Mouse (Mus musculus): Measurements from ENCODE around the gene Sirt2. TPM values are rescaled to one million over a fixed set of nuclear protein-coding genes. Genes with fewer than 3 reads are reported as not detected.

Sirt2 gene
- total RNA-seq, 2 experiments from 2014 or later = 119 to 122 TPM

GRCm38 (mm10) chr7:28820358-28821260 is 54.1 kb downstream of the Sirt2 start:
- DNase-seq (ENCODE audit: extremely low spot score in 1 of 2, low spot score in 2 of 2) = no peak
- no peak; the same call in 1 of the 2 replicates for TF ChIP-seq CTCF (IDR thresholded peaks at IDR 0.05)
- intact Hi-C loops (cut with DNase I) = loop anchor here (1.0 kb wide), 1 partner anchor 7 kb away; no protein-coding TSS in a partner anchor
- H3K4me3 ChIP-seq = no peak overlapping the region
- H3K27ac ChIP-seq = peak overlapping the region; percentile 69

DNA sequence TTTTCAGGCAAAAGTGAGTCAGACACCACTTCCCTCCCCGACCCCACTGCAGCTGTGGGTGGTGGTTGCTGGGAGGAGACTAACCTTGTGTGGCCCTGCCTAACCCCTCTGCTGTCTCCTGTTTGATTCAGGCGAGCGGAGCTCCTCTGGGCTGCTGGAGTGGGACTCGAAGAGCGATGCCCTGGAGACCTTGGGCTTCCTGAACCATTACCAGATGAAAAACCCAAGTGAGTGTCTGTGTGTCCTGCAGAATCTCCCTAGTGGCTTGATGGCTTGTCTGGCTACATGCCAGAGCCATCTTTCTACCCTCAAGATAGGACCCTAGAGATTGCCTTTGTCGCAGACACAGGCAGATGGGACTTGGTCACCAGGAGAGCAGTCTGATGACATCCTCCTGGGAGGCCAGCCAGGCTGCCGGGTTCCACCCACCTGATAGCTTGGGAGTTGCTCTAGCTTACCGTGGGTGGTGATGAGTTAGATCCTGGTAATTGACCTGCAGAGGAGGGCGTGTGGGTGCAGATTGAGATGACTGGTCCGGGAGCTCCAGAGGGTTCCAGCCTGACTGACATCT is 54.8 kb downstream of the Sirt2 start:
- peak; percentile 46 to 63 for DNase-seq (ENCODE audit: extremely low spot score in 1 of 2, low spot score in 2 of 2)
- TF ChIP-seq CTCF (IDR thresholded peaks at IDR 0.05) = no peak
- peak overlapping the region; percentile 69 for H3K27ac ChIP-seq
- no peak overlapping the region for H3K4me3 ChIP-seq
- intact Hi-C loops (cut with DNase I) = loop anchor here (1.0 kb wide), 1 partner anchor 8 kb away; no protein-coding TSS in a partner anchor

GRCm38 (mm10) chr7:28822556-28822955 is 56.0 kb downstream of the Sirt2 start:
- no peak for TF ChIP-seq CTCF (IDR thresholded peaks at IDR 0.05)
- Histone ChIP-seq H3K27ac (no peak overlapping the region; the same call in 1 of the 2 replicates), H3K4me3 (no peak overlapping the region)
- no peak for DNase-seq (ENCODE audit: extremely low spot score in 1 of 2, low spot score in 2 of 2)
- intact Hi-C loops (cut with DNase I) = no loop called here

GRCm38 (mm10) chr7:28822993-28823903 is 56.7 kb downstream of the Sirt2 start:
- DNase-seq (ENCODE audit: extremely low spot score in 1 of 2, low spot score in 2 of 2) = no peak
- no peak overlapping the region for H3K4me3 ChIP-seq
- peak overlapping the region; percentile 24; the same call in 1 of the 2 replicates for H3K27ac ChIP-seq
- no peak for TF ChIP-seq CTCF (IDR thresholded peaks at IDR 0.05)
- intact Hi-C loops (cut with DNase I) = no loop called here

DNA sequence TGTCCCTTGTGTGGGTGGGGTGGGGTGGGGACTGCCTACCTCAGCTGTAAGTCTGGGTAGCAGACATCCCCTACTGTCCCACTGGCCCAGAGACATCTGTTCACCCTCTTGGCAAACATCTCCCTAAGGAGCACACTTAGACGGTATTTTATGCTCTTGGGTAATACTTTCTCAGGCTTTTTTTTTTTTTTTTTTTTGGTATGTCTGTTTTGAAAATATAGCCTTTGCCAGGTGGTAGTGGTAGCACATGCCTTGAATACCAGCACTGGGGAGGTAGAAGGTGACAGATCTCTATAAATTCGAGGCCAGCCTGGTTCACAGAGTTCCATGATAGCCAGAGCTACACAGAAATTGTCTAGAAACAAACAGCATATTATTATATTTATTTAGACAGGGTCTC is 57.4 kb downstream of the Sirt2 start:
- no peak for DNase-seq (ENCODE audit: extremely low spot score in 1 of 2, low spot score in 2 of 2)
- Histone ChIP-seq H3K4me3 (no peak overlapping the region), H3K27ac (peak overlapping the region; percentile 88)
- intact Hi-C loops (cut with DNase I) = loop anchor here (2.0 kb wide), 2 partner anchors 43 to 79 kb away; no protein-coding TSS in a partner anchor
- TF ChIP-seq CTCF (IDR thresholded peaks at IDR 0.05) = no peak

- intact Hi-C loops (cut with DNase I) = loop anchor here (1.0 to 5.0 kb wide), 4 partner anchors 15 to 137 kb away; partner anchors contain the start of gene Actn4
- TF ChIP-seq CTCF (IDR thresholded peaks at IDR 0.05) = no peak
- peak; percentile 83 to 90 for DNase-seq (ENCODE audit: extremely low spot score in 1 of 2, low spot score in 2 of 2)
- Histone ChIP-seq H3K27ac (peak within 1 kb of the TSS; percentile 88), H3K4me3 (peak within 1 kb of the TSS; percentile 54)
Observed at GRCm38 (mm10) chr7:28824941-28825685, 58.6 kb downstream of the Sirt2 start, which contains the start of gene Ech1. TSS of gene Ech1 (plus strand) at chr7:28825217.

DNA sequence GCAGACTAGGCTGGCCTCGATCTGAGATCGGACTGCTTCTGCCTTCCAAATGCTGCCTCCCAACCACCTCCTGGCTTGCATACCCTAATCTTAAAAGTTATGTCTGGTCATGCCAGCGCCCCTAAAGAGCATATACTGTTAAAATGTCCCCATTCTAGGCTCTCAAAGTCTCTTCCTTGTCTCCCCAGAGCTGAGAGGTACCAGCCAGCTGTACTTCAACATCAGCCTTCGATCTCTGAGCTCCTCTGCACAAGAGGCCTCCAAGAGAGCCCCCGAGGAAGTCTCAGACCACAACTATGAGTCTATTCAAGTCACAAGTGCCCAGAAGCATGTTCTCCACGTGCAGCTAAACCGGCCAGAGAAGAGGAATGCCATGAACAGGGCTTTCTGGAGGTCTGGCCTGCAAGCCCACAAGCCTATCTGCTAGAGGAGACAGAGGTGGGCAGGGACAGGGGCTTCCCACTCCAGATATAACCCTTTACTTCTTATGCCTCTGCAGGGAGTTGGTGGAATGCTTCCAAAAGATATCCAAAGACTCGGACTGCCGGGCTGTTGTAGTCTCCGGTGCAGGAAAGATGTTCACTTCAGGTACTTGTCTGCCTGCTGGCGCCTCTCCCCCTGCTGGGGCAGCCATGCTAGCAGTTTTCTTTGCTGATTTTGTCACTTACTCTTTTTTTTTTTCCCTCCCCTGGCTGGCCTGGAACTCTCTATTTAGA is 59.3 kb downstream of the Sirt2 start:
- peak overlapping the region; percentile 54 for H3K4me3 ChIP-seq
- DNase-seq (ENCODE audit: extremely low spot score in 1 of 2, low spot score in 2 of 2) = no peak
- intact Hi-C loops (cut with DNase I) = loop anchor here (1.0 to 5.0 kb wide), 4 partner anchors 16 to 136 kb away; partner anchors contain the start of gene Actn4
- peak overlapping the region; percentile 88 for H3K27ac ChIP-seq
- TF ChIP-seq CTCF (IDR thresholded peaks at IDR 0.05) = peak; percentile 4

GRCm38 (mm10) chr7:28826402-28826772 is 59.9 kb downstream of the Sirt2 start:
- peak overlapping the region; percentile 88; the same call in 1 of the 2 replicates for H3K27ac ChIP-seq
- DNase-seq (ENCODE audit: extremely low spot score in 1 of 2, low spot score in 2 of 2) = no peak
- intact Hi-C loops (cut with DNase I) = loop anchor here (5.0 kb wide), 1 partner anchor 136 kb away; the partner anchor contains the start of gene Actn4
- no peak for TF ChIP-seq CTCF (IDR thresholded peaks at IDR 0.05)
- H3K4me3 ChIP-seq = no peak overlapping the region

DNA sequence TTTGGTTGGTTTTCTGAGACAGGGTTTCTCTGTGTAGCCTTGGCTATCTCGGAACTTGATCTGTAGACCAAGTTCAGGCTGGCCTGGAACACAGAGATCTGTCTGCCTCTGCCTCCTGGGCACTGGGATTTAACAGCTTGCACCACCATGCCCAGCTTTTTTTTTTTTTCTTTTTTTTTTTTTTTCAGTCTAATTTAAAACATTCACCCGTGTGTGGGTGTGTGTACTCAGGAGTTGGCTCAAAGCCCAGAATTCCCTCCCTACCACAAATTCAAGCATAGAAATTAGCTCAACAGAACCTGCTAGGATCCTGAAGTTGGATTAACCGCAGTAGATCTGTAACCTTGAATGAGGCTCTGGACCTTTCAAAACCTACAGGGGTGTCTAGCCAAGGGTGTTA is 60.8 kb downstream of the Sirt2 start:
- peak; percentile 43 to 65 for DNase-seq (ENCODE audit: extremely low spot score in 1 of 2, low spot score in 2 of 2)
- TF ChIP-seq CTCF (IDR thresholded peaks at IDR 0.05) = no peak
- H3K27ac ChIP-seq = no peak overlapping the region
- intact Hi-C loops (cut with DNase I) = loop anchor here (1.0 to 5.0 kb wide), 2 partner anchors 13 to 135 kb away; partner anchors contain the start of gene Actn4
- no peak overlapping the region for H3K4me3 ChIP-seq

DNA sequence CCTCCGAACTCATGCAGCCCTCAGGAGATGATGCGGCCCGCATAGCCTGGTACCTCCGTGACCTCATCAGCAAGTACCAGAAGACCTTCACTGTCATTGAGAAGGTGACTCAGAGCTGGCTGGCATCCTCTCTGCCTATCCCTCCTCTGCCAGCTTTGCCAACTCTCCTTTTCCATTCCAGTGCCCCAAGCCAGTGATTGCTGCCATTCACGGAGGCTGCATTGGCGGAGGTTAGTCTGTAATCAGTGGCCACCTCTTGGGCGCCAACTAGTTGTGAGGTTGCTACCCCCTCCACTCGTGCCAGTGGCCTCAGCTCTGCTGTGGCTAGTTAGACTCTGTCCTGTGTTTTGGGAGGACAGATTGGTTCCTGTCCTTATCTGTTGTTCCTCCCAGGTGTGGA is 63.3 kb downstream of the Sirt2 start:
- no peak for DNase-seq (ENCODE audit: extremely low spot score in 1 of 2, low spot score in 2 of 2)
- no peak overlapping the region for H3K27ac ChIP-seq
- intact Hi-C loops (cut with DNase I) = loop anchor here (5.0 kb wide), 1 partner anchor 132 kb away; the partner anchor contains the start of gene Actn4
- no peak overlapping the region for H3K4me3 ChIP-seq
- TF ChIP-seq CTCF (IDR thresholded peaks at IDR 0.05) = no peak

All from left cerebral cortex, adult 2 months (tissue).